Mouse (Mus musculus) embryonic fibroblast, embryonic 13.5 days (primary cell): ENCODE results near the gene C3.

Experiments
- CTCF ChIP-seq: IDR thresholded peaks from 2 replicates; pipeline ENCODE4 v1.5.1; 2011; ENCODE audit warnings: mild to moderate bottlenecking, control low read depth, low read length, moderate library complexity, borderline replicate concordance; ENCODE audit not compliant: insufficient read depth
- POLR2A ChIP-seq: IDR thresholded peaks from 2 replicates; pipeline ENCODE4 v1.6.1; 2011; ENCODE audit warnings: low read depth, mild to moderate bottlenecking, control low read depth, low read length, moderate library complexity

GRCm38 (mm10) chr17:57221911-57222310, 6.0 kb downstream of the C3 start:
- TF ChIP-seq CTCF (no peak), POLR2A (no peak)
